Mouse (Mus musculus): ENCODE data around the gene Erp27. TPM values are rescaled to one million over a fixed set of nuclear protein-coding genes. Genes with fewer than 3 reads are reported as not detected.

The Erp27 gene
- polyA plus RNA-seq, 1 experiment from 2014 or later, result 0.96 TPM

DNA sequence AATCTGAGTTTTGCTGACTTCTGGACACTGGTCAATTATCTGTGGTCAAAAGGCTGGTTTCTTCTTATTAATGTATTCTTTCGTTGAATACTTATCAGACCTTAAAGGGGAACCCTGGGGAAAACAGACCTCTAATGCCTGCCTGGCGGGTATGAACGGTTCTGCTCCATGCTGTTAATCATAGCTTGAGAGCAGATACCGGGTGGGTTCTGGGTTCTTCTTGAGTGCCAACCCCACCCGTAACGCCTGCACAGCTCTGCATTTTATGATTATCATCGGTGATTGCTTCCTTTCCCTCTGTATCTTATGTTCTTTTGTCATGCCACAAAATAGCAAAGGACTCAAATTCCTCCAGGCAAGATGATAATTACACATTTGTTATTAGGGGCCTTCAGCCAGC, 12.1 kb upstream of the Erp27 start:
- Histone ChIP-seq H3K4me2 (ENCODE audit: low read depth, low read length) (no peak overlapping the region), H3K9me3 (replicated peaks; ENCODE audit: control insufficient read depth, low read length) (no peaks in the 10 kb centered on the region), H3K27ac (ENCODE audit: low read length) (no peak overlapping the region), H3K27me3 (ENCODE audit: control insufficient read depth, insufficient read depth, low read length) (no peaks in the 10 kb centered on the region), H3K4me3 (ENCODE audit: low read length) (no peak overlapping the region), H3K9ac (ENCODE audit: low read length) (no peak overlapping the region), H3K36me3 (ENCODE audit: control insufficient read depth, insufficient read depth) (no peaks in the 10 kb centered on the region; the same call in 1 of the 2 replicates), H3K4me1 (ENCODE audit: control insufficient read depth, insufficient read depth, low read length) (peaks cover 22% of the 10 kb centered on the region)
- ATAC-seq (replicated peaks; ENCODE audit: extremely low read depth, insufficient read depth, low FRiP score), result no peak
- WGBS, result 73% methylated on average over 7 of the region's 7 CpGs

GRCm38 (mm10) chr6:136931246-136931645, 9.3 kb upstream of the Erp27 start:
- H3K27me3 ChIP-seq (ENCODE audit: control insufficient read depth, insufficient read depth, low read length), result no peaks in the 10 kb centered on the region
- no peaks in the 10 kb centered on the region for H3K9me3 ChIP-seq (replicated peaks; ENCODE audit: control insufficient read depth, low read length)
- peak overlapping the region; percentile 61; the same call in 1 of the 2 replicates for H3K4me2 ChIP-seq (ENCODE audit: low read depth, low read length)
- peak overlapping the region; percentile 82 for H3K27ac ChIP-seq (ENCODE audit: low read length)
- ATAC-seq (replicated peaks; ENCODE audit: extremely low read depth, insufficient read depth, low FRiP score), result no peak
- no peak overlapping the region for H3K4me3 ChIP-seq (ENCODE audit: low read length)
- 79% methylated on average over 13 of the region's 13 CpGs for WGBS
- peaks cover 16% of the 10 kb centered on the region for H3K4me1 ChIP-seq (ENCODE audit: control insufficient read depth, insufficient read depth, low read length)
- H3K36me3 ChIP-seq (ENCODE audit: control insufficient read depth, insufficient read depth), result no peaks in the 10 kb centered on the region; the same call in 1 of the 2 replicates
- peak overlapping the region; percentile 46 for H3K9ac ChIP-seq (ENCODE audit: low read length)

DNA sequence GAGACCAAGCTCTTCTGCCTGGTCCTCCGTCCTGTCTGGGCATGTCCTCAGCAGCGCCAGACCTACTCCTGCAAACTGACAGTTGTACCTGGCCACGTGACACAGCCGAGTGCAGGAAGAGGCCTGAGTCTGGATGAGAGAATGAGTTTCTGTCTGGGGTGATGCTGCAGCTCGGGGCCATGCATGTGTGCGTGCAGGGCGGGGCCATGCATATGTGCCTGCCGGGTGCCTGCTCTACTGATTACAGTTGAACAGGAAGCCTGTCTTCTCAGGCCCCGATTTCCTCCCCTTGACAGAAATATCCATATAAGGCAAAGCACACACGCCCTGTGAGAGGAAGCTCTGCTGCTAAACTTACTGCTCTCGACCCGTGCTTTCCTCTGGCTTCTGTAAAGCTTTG, 8.7 kb upstream of the Erp27 start:
- Histone ChIP-seq H3K4me2 (ENCODE audit: low read depth, low read length) (peak overlapping the region; percentile 61), H3K36me3 (ENCODE audit: control insufficient read depth, insufficient read depth) (no peaks in the 10 kb centered on the region), H3K4me1 (ENCODE audit: control insufficient read depth, insufficient read depth, low read length) (peaks cover 16% of the 10 kb centered on the region), H3K9me3 (replicated peaks; ENCODE audit: control insufficient read depth, low read length) (no peaks in the 10 kb centered on the region), H3K4me3 (ENCODE audit: low read length) (peak overlapping the region; percentile 39), H3K9ac (ENCODE audit: low read length) (peak overlapping the region; percentile 60), H3K27ac (ENCODE audit: low read length) (peak overlapping the region; percentile 82), H3K27me3 (ENCODE audit: control insufficient read depth, insufficient read depth, low read length) (no peaks in the 10 kb centered on the region)
- ATAC-seq (replicated peaks; ENCODE audit: extremely low read depth, insufficient read depth, low FRiP score), result peak; percentile 95
- WGBS, result 4% methylated on average over 12 of the region's 12 CpGs

- H3K4me1 ChIP-seq (ENCODE audit: control insufficient read depth, insufficient read depth, low read length), result peaks cover 12% of the 10 kb centered on the region
- no peak for ATAC-seq (replicated peaks; ENCODE audit: extremely low read depth, insufficient read depth, low FRiP score)
- no peak overlapping the region for H3K4me2 ChIP-seq (ENCODE audit: low read depth, low read length)
- H3K9me3 ChIP-seq (replicated peaks; ENCODE audit: control insufficient read depth, low read length), result no peaks in the 10 kb centered on the region
- no peak overlapping the region for H3K27ac ChIP-seq (ENCODE audit: low read length)
- peaks cover 5% of the 10 kb centered on the region for H3K36me3 ChIP-seq (ENCODE audit: control insufficient read depth, insufficient read depth)
- 75% methylated on average over 1 of the region's 1 CpGs for WGBS
- no peak overlapping the region for H3K4me3 ChIP-seq (ENCODE audit: low read length)
- H3K27me3 ChIP-seq (ENCODE audit: control insufficient read depth, insufficient read depth, low read length), result no peaks in the 10 kb centered on the region
- no peak overlapping the region for H3K9ac ChIP-seq (ENCODE audit: low read length)
These were observed 5.6 kb upstream of the Erp27 start for GRCm38 (mm10) chr6:136927626-136928025.

- no peak overlapping the region for H3K9ac ChIP-seq (ENCODE audit: low read length)
- H3K4me3 ChIP-seq (ENCODE audit: low read length), result no peak overlapping the region
- peak overlapping the region; percentile 5; the same call in 1 of the 2 replicates for H3K27ac ChIP-seq (ENCODE audit: low read length)
- no peaks in the 10 kb centered on the region for H3K9me3 ChIP-seq (replicated peaks; ENCODE audit: control insufficient read depth, low read length)
- H3K4me1 ChIP-seq (ENCODE audit: control insufficient read depth, insufficient read depth, low read length), result no peaks in the 10 kb centered on the region
- 61% methylated on average over 8 of the region's 8 CpGs for WGBS
- peaks cover 5% of the 10 kb centered on the region for H3K36me3 ChIP-seq (ENCODE audit: control insufficient read depth, insufficient read depth)
- H3K27me3 ChIP-seq (ENCODE audit: control insufficient read depth, insufficient read depth, low read length), result no peaks in the 10 kb centered on the region
- ATAC-seq (replicated peaks; ENCODE audit: extremely low read depth, insufficient read depth, low FRiP score), result no peak
- H3K4me2 ChIP-seq (ENCODE audit: low read depth, low read length), result no peak overlapping the region
These were observed 3.1 kb upstream of the Erp27 start for GRCm38 (mm10) chr6:136925049-136925448.

DNA sequence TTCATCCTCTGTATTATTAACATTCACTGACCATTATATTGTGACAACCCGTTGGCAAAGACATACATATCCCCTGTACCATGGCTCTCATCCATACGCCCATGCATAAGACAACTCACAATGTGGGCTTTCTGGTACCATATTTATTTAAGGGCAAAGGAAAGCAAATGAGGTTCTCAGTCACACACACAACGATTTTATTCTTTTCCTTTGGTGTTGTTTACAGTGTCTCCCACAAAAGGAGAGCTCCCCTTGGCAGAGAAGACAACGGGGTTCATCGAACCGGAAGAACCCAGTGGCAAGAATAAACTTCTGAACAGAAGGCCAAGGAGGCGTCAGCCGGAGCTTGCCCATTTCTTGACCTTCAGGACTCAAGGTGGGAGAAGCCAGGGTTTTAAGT, 1.6 kb upstream of the Erp27 start, which contains the start of gene Pde6h:
Gene Pde6h, plus strand, starts transcription at position 301 of the 400 bp plus-strand sequence.
- Histone ChIP-seq H3K4me2 (ENCODE audit: low read depth, low read length) (no peak within 1 kb of the TSS), H3K9ac (ENCODE audit: low read length) (no peak within 1 kb of the TSS), H3K27me3 (ENCODE audit: control insufficient read depth, insufficient read depth, low read length) (no peaks in the 10 kb centered on the region), H3K4me1 (ENCODE audit: control insufficient read depth, insufficient read depth, low read length) (no peaks in the 10 kb centered on the region), H3K4me3 (ENCODE audit: low read length) (no peak within 1 kb of the TSS), H3K27ac (ENCODE audit: low read length) (no peak within 1 kb of the TSS), H3K9me3 (replicated peaks; ENCODE audit: control insufficient read depth, low read length) (no peaks in the 10 kb centered on the region), H3K36me3 (ENCODE audit: control insufficient read depth, insufficient read depth) (peaks cover 5% of the 10 kb centered on the region)
- WGBS, result 88% methylated on average over 8 of the region's 8 CpGs
- ATAC-seq (replicated peaks; ENCODE audit: extremely low read depth, insufficient read depth, low FRiP score), result no peak

DNA sequence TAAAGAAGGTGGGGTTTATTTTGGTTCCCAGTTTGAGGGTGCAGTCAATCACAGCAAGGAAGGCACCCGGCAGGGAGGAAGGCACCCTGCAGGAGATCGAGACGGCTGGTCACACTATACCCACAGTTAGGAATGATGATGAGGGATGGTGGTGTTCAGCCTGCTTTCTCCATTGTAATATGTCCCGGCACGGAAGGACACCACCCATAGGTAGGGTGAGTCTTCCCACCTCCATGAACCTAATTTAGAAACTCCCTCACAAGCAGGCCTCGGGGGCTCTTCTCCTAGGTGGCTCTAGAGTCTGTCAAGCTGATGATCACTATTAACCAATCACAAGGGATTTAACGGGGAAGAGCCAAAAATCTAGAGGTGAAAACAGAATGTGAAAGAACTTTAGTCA, 891 bp upstream of the Erp27 start:
- H3K27ac ChIP-seq (ENCODE audit: low read length), result no peak overlapping the region
- H3K27me3 ChIP-seq (ENCODE audit: control insufficient read depth, insufficient read depth, low read length), result no peaks in the 10 kb centered on the region
- no peak overlapping the region for H3K4me2 ChIP-seq (ENCODE audit: low read depth, low read length)
- H3K4me3 ChIP-seq (ENCODE audit: low read length), result no peak overlapping the region
- H3K9ac ChIP-seq (ENCODE audit: low read length), result no peak overlapping the region
- 83% methylated on average over 7 of the region's 7 CpGs for WGBS
- no peak for ATAC-seq (replicated peaks; ENCODE audit: extremely low read depth, insufficient read depth, low FRiP score)
- no peaks in the 10 kb centered on the region for H3K9me3 ChIP-seq (replicated peaks; ENCODE audit: control insufficient read depth, low read length)
- no peaks in the 10 kb centered on the region for H3K4me1 ChIP-seq (ENCODE audit: control insufficient read depth, insufficient read depth, low read length)
- peaks cover 5% of the 10 kb centered on the region for H3K36me3 ChIP-seq (ENCODE audit: control insufficient read depth, insufficient read depth)

DNA sequence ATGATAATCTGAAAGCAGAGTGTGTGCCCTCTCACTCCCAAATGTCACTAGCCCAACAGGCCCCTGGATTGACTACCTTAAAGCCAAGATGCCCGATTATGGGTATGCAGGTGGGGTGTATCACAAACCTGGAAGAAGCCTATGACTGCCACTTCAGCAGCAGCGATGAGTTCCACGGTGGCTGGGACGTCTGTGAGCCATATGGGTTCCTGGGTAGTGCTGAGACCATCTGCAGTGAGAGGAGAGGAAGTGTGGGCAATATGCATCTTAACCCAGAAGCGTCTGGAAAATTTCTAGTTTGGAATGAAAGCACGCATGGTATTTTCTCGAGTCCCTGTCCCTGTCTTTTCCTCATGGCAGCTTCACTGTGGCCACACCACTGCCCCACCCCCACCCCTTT, 379 bp downstream of the Erp27 start:
- 72% methylated on average over 7 of the region's 7 CpGs for WGBS
- Histone ChIP-seq H3K27me3 (ENCODE audit: control insufficient read depth, insufficient read depth, low read length) (no peaks in the 10 kb centered on the region), H3K4me3 (ENCODE audit: low read length) (no peak overlapping the region), H3K4me2 (ENCODE audit: low read depth, low read length) (no peak overlapping the region), H3K9ac (ENCODE audit: low read length) (no peak overlapping the region), H3K4me1 (ENCODE audit: control insufficient read depth, insufficient read depth, low read length) (no peaks in the 10 kb centered on the region), H3K9me3 (replicated peaks; ENCODE audit: control insufficient read depth, low read length) (no peaks in the 10 kb centered on the region), H3K36me3 (ENCODE audit: control insufficient read depth, insufficient read depth) (peaks cover 5% of the 10 kb centered on the region), H3K27ac (ENCODE audit: low read length) (no peak overlapping the region)
- no peak for ATAC-seq (replicated peaks; ENCODE audit: extremely low read depth, insufficient read depth, low FRiP score)

DNA sequence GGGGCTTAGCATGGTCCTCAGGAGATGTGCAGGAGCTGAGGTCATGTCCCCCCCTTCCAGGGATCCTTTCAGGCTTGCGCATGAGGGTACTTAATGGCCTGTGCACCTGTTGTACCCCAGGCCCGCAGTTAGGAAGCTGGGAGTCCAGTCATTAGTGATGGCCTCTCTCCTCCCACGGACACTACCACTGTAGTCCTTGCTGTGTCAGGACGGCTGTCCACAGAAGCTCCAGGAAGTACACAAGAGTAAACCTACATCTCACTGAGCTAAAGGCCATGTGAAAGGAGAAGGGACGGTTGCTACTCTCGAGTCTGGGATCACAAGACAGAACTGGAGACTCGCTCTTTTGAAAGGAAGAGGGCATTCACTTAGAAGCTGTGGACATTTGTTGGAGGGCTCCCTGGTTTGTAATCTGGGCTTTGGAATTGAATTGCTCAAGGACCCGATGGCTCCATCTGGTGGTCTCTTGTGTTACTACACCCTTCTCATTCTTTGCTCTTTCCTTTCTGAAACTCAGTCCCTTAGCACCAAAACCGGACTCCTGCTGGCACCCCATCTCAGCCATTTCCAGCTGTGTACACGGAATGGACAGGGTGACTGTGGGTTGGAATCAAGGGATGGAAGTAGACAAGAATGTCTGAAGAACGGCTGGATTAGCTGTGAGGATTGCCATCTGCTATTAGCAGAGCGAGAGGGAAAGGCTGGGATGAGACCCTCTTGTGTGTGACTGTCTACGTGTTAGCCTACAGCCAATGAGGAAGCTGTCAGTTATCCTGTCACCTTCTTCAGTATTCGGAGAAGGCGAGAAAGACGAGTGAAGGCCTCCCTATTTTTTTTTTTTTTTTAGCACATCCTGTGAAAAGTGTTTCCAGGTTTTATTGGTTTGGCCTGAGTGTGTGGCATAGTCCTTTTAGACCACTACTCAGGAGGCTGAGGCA, 1.4 kb downstream of the Erp27 start:
- H3K4me2 ChIP-seq (ENCODE audit: low read depth, low read length), result no peak overlapping the region
- H3K4me1 ChIP-seq (ENCODE audit: control insufficient read depth, insufficient read depth, low read length), result no peaks in the 10 kb centered on the region
- H3K27me3 ChIP-seq (ENCODE audit: control insufficient read depth, insufficient read depth, low read length), result no peaks in the 10 kb centered on the region
- H3K9ac ChIP-seq (ENCODE audit: low read length), result peak overlapping the region; percentile 47; the same call in 1 of the 2 replicates
- H3K27ac ChIP-seq (ENCODE audit: low read length), result no peak overlapping the region
- 33% methylated on average over 16 of the region's 16 CpGs for WGBS
- no peak overlapping the region for H3K4me3 ChIP-seq (ENCODE audit: low read length)
- 0 out of 2 replicates have a peak, but pooled peaks have one; percentile 3 for ATAC-seq (replicated peaks; ENCODE audit: extremely low read depth, insufficient read depth, low FRiP score)
- H3K36me3 ChIP-seq (ENCODE audit: control insufficient read depth, insufficient read depth), result peaks cover 5% of the 10 kb centered on the region
- H3K9me3 ChIP-seq (replicated peaks; ENCODE audit: control insufficient read depth, low read length), result no peaks in the 10 kb centered on the region
